Mouse (Mus musculus): Measurements from ENCODE around the gene Nox1. TPM values are rescaled to one million over a fixed set of nuclear protein-coding genes. Genes with fewer than 3 reads are reported as not detected.

Nox1 gene
- 0.11 TPM in 1 of 2 replicates, not detected in the other for polyA plus RNA-seq (2015; fragmentation: Nextera tagmentation; extraction: Ambion mirVana)

GRCm38 (mm10) chrX:134221856-134222255 lies at the start of gene Nox1:
Gene Nox1, minus strand, starts transcription at chrX:134221956.

GRCm38 (mm10) chrX:134187201-134187600 lies 34.6 kb downstream of the Nox1 start, which contains the start of gene Arl13a:
Gene Arl13a, plus strand, starts transcription at chrX:134187501.

GRCm38 (mm10) chrX:134162043-134162720 lies 59.6 kb downstream of the Nox1 start, which contains the start of gene Xkrx:
Gene Xkrx, minus strand, starts transcription at chrX:134162076.

GRCm38 (mm10) chrX:134058987-134059712 lies 162.6 kb downstream of the Nox1 start, which contains the start of gene Cstf2:
Gene Cstf2, plus strand, starts transcription at chrX:134059187.

Small RNA genes lying within 50 kb of the gene (microRNA-seq; reads per million reads assigned to microRNA genes)
- 0.87 reads per million for gene Mir3112

Other genes starting within 250 kb of the Nox1 start
- gene Sytl4, start 240.1 kb downstream of the Nox1 start, polyA plus RNA-seq (2015; fragmentation: Nextera tagmentation; extraction: Ambion mirVana): 0.68 and 0.73 TPM in 2 replicates
- gene Cstf2, start 162.8 kb downstream of the Nox1 start, polyA plus RNA-seq (2015; fragmentation: Nextera tagmentation; extraction: Ambion mirVana): 51.9 and 55.3 TPM in 2 replicates
- gene Xkrx, start 59.9 kb downstream of the Nox1 start, polyA plus RNA-seq (2015; fragmentation: Nextera tagmentation; extraction: Ambion mirVana): 0.74 and 1.3 TPM in 2 replicates
- gene Arl13a, start 34.5 kb downstream of the Nox1 start, polyA plus RNA-seq (2015; fragmentation: Nextera tagmentation; extraction: Ambion mirVana): not detected in 2 replicates
- gene Trmt2b, start 55.0 kb upstream of the Nox1 start, polyA plus RNA-seq (2015; fragmentation: Nextera tagmentation; extraction: Ambion mirVana): 5.9 and 6.3 TPM in 2 replicates
- gene Tmem35a, start 73.3 kb upstream of the Nox1 start, polyA plus RNA-seq (2015; fragmentation: Nextera tagmentation; extraction: Ambion mirVana): 110 and 112 TPM in 2 replicates
- gene Cenpi, start 86.1 kb upstream of the Nox1 start, polyA plus RNA-seq (2015; fragmentation: Nextera tagmentation; extraction: Ambion mirVana): 4.2 and 5.0 TPM in 2 replicates
- gene Drp2, start 182.6 kb upstream of the Nox1 start, polyA plus RNA-seq (2015; fragmentation: Nextera tagmentation; extraction: Ambion mirVana): 8.6 and 11.6 TPM in 2 replicates